Mouse (Mus musculus) bone marrow macrophage, adult 2 months (primary cell): Measurements from ENCODE around the gene Trip10.

Experiments used
- CTCF ChIP-seq: IDR thresholded peaks from 2 replicates; pipeline ENCODE4 v1.5.1; 2012; ENCODE audit warnings: low read depth, mild to moderate bottlenecking, low read length, moderate library complexity
- POLR2A ChIP-seq: IDR thresholded peaks from 2 replicates; pipeline ENCODE4 v1.6.1; 2012; ENCODE audit warnings: mild to moderate bottlenecking, low read depth, low read length, borderline replicate concordance

DNA sequence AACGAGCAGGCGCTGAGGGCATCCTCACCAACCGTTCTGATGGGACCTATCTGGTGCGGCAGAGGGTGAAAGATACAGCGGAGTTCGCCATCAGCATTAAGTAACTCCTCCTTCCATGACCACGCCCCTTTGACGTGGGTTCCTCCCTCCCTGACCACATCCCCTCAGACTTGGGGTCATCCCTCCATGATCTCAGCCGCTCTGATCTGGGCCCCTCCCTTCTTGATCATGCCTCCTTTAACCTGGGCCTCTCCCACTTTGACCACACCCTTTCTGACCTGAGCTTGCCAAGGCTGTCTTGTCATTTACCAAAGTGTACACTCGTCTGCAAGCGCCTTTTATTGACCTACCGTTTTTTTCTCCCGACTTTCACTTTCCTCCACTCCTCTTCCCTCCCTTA, 62.5 kb downstream of the Trip10 start:
- TF ChIP-seq CTCF: no peak
- TF ChIP-seq POLR2A: no peak
